Mouse (Mus musculus) myocyte (in vitro differentiated cells): ENCODE measurements at regions not wholly inside any gene's neighbourhood (a gene's known extent, or its start where the extent isn't known, plus 50 kb on each side); places are given as distances from the start of the nearest gene placed in this dataset.

Source experiments
- E2F4 ChIP-seq: IDR thresholded peaks from one replicate; pipeline ENCODE4 v1.6.1; 2011; ENCODE audit warnings: mild to moderate bottlenecking, control low read depth, moderate library complexity; ENCODE audit not compliant: insufficient read depth
- MAX ChIP-seq: IDR thresholded peaks from one replicate; pipeline ENCODE4 v1.6.1; 2011; ENCODE audit warnings: low read depth, mild to moderate bottlenecking, control low read depth

- TF ChIP-seq E2F4 (no peak), MAX (no peak)
Observed at GRCm38 (mm10) chr10:96398562-96399288, 218.1 kb upstream of the Btg1 start.
